Mouse (Mus musculus): Measurements from ENCODE around the gene Gpr37l1. TPM values are rescaled to one million over a fixed set of nuclear protein-coding genes. Genes with fewer than 3 reads are reported as not detected.
"Not testable (repeated sequence)": the region's sequence is repeated elsewhere in the genome, so short reads cannot be mapped to it uniquely, and the experiment has no call there.

The Gpr37l1 gene
- polyA plus RNA-seq, 1 experiment from 2014 or later, result 6.1 TPM

DNA sequence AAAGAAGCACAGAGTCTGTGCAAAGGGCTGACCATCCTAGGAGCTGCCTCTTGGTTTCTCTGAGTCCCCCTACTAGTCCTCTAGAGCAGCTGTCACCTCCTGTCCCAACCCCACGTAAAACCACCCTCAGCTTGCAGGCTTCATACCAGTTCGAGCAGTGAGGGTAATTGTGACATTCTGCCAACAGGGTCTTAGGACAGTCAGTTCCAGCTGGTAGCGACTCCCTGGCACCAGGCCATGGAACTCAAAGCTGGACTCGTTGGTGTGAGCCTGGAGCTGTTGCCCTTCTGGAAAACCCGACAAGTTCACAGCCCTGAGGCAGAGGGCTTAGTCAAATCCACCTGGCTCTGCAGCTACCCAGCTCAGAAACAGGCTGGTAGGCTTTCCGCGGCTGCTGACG lies 41.5 kb downstream of the Gpr37l1 start:
- ATAC-seq, result peak; percentile 38; the same call in 1 of the 2 replicates
- no peak overlapping the region for H3K27ac ChIP-seq (ENCODE audit: low read depth, low read length)
- no peak overlapping the region for H3K9ac ChIP-seq (ENCODE audit: low read depth, low read length)
- H3K4me1 ChIP-seq (ENCODE audit: control insufficient read depth, insufficient read depth, low read depth, low read length), result peaks cover 2% of the 10 kb centered on the region; the same call in 1 of the 2 replicates
- H3K4me2 ChIP-seq (ENCODE audit: low read length), result no peak overlapping the region
- no peak overlapping the region for H3K4me3 ChIP-seq (ENCODE audit: low read length)
- peaks cover 2% of the 10 kb centered on the region; the same call in 1 of the 2 replicates for H3K27me3 ChIP-seq (replicated peaks; ENCODE audit: control insufficient read depth, insufficient read depth, low read length)
- H3K36me3 ChIP-seq (ENCODE audit: control insufficient read depth, insufficient read depth, low read length), result no peaks in the 10 kb centered on the region
- WGBS, result 51% methylated on average over 8 of the region's 8 CpGs
- H3K9me3 ChIP-seq (ENCODE audit: control insufficient read depth, low read length), result no peaks in the 10 kb centered on the region

DNA sequence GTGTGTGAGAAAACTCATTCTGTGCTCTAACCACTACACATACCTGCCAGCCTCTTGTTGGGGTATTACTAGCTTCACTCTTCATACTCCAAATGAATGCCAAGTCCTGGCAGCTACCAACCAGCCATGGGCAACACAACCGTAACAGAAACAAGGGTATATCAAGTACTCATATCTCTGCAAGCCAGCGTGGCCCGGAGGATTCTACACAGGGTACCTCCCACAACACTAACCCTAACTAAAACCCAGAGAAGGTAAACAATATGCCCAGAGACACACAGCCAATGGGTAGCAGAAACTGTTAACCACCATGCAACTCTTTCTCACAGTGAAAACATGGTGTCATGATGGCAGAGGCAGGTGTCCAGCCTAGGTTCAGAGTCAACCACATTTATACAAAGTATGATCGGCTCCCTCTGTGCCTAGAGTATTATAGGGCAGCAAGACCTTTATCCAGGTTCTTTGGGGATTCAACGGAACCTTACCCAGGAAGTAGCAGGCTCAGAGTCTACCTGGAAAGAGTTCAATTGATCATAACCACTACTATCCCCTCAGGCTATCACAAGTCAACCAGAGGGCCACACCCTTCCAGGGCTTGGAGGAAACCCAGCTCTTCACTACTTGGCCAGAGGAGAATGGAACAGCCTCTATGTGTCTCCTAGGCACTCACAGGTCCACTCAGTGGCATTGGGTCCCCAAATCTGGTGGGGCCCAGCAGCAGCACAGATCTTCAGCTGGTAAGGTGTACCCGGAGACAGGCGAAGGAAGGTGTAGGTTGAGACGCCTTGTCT lies 42.7 kb downstream of the Gpr37l1 start:
- no peak for ATAC-seq
- Histone ChIP-seq H3K27ac (ENCODE audit: low read depth, low read length) (no peak overlapping the region), H3K4me1 (ENCODE audit: control insufficient read depth, insufficient read depth, low read depth, low read length) (peaks cover 2% of the 10 kb centered on the region; the same call in 1 of the 2 replicates), H3K36me3 (ENCODE audit: control insufficient read depth, insufficient read depth, low read length) (no peaks in the 10 kb centered on the region), H3K27me3 (replicated peaks; ENCODE audit: control insufficient read depth, insufficient read depth, low read length) (peaks cover 2% of the 10 kb centered on the region; the same call in 1 of the 2 replicates), H3K4me3 (ENCODE audit: low read length) (no peak overlapping the region), H3K9me3 (ENCODE audit: control insufficient read depth, low read length) (no peaks in the 10 kb centered on the region), H3K4me2 (ENCODE audit: low read length) (no peak overlapping the region), H3K9ac (ENCODE audit: low read depth, low read length) (no peak overlapping the region)
- 96% methylated on average over 8 of the region's 8 CpGs for WGBS

DNA sequence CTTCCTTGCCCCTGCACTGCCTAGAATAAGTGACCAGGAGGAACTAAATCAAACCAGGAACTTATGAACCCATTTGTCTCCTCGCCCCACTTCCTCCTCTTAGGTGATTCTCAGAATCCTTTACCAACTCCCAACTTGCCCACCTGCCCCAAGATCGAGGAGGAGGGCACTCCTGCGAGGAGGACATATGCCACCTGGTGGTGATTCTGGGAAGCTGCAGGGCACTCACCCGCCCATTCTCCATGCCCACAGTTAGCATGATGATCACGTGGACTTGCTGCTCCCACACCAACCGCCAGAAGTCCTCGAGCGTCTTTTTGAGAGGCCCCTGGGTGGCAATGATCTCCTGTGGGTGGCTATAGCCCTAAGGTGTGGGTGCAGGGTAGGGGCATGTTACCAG lies 54.8 kb downstream of the Gpr37l1 start:
- H3K4me3 ChIP-seq (ENCODE audit: low read length), result no peak overlapping the region
- no peak overlapping the region for H3K9ac ChIP-seq (ENCODE audit: low read depth, low read length)
- H3K4me1 ChIP-seq (ENCODE audit: control insufficient read depth, insufficient read depth, low read depth, low read length), result no peaks in the 10 kb centered on the region
- WGBS, result 12% methylated on average over 8 of the region's 8 CpGs
- H3K27me3 ChIP-seq (replicated peaks; ENCODE audit: control insufficient read depth, insufficient read depth, low read length), result no peaks in the 10 kb centered on the region
- peak; percentile 10; the same call in 1 of the 2 replicates for ATAC-seq
- no peak overlapping the region for H3K27ac ChIP-seq (ENCODE audit: low read depth, low read length)
- H3K4me2 ChIP-seq (ENCODE audit: low read length), result no peak overlapping the region
- no peaks in the 10 kb centered on the region for H3K9me3 ChIP-seq (ENCODE audit: control insufficient read depth, low read length)
- no peaks in the 10 kb centered on the region for H3K36me3 ChIP-seq (ENCODE audit: control insufficient read depth, insufficient read depth, low read length)

GRCm38 (mm10) chr1:135111271-135111670 lies 56.2 kb downstream of the Gpr37l1 start:
- H3K27ac ChIP-seq (ENCODE audit: low read depth, low read length); H3K4me3 ChIP-seq (ENCODE audit: low read length); H3K27me3 ChIP-seq (replicated peaks; ENCODE audit: control insufficient read depth, insufficient read depth, low read length); H3K4me1 ChIP-seq (ENCODE audit: control insufficient read depth, insufficient read depth, low read depth, low read length); H3K9me3 ChIP-seq (ENCODE audit: control insufficient read depth, low read length); ATAC-seq; H3K9ac ChIP-seq (ENCODE audit: low read depth, low read length); H3K36me3 ChIP-seq (ENCODE audit: control insufficient read depth, insufficient read depth, low read length); H3K4me2 ChIP-seq (ENCODE audit: low read length): not testable (repeated sequence)
- WGBS, result 60% methylated on average over 5 of the region's 5 CpGs

Other genes starting within 250 kb of the Gpr37l1 start
- 12.8 and 13.4 TPM in 2 replicates for gene Ppp1r12b, start 211.7 kb downstream of the Gpr37l1 start, polyA plus RNA-seq (2015; fragmentation: Nextera tagmentation; extraction: Ambion mirVana)
- 12.3 and 13.2 TPM in 2 replicates for gene Ube2t, start 205.1 kb downstream of the Gpr37l1 start, polyA plus RNA-seq (2015; fragmentation: Nextera tagmentation; extraction: Ambion mirVana)
- 1.4 and 1.7 TPM in 2 replicates for gene Lgr6, start 62.4 kb downstream of the Gpr37l1 start, polyA plus RNA-seq (2015; fragmentation: Nextera tagmentation; extraction: Ambion mirVana)
- 0.24 and 0.30 TPM in 2 replicates for gene Ptpn7, start 35.0 kb downstream of the Gpr37l1 start, polyA plus RNA-seq (2015; fragmentation: Nextera tagmentation; extraction: Ambion mirVana)
- gene Arl8a, start 20.9 kb downstream of the Gpr37l1 start, polyA plus RNA-seq (2015; fragmentation: Nextera tagmentation; extraction: Ambion mirVana), result 329 and 392 TPM in 2 replicates
- 0.28 and 0.29 TPM in 2 replicates for gene Elf3, start 90.9 kb upstream of the Gpr37l1 start, polyA plus RNA-seq (2015; fragmentation: Nextera tagmentation; extraction: Ambion mirVana)
- gene Rnpep, start 116.4 kb upstream of the Gpr37l1 start, polyA plus RNA-seq (2015; fragmentation: Nextera tagmentation; extraction: Ambion mirVana), result 94.1 and 105 TPM in 2 replicates
- 166 and 193 TPM in 2 replicates for gene Timm17a, start 146.1 kb upstream of the Gpr37l1 start, polyA plus RNA-seq (2015; fragmentation: Nextera tagmentation; extraction: Ambion mirVana)
- gene Lmod1, start 157.1 kb upstream of the Gpr37l1 start, polyA plus RNA-seq (2015; fragmentation: Nextera tagmentation; extraction: Ambion mirVana), result 0.28 and 0.46 TPM in 2 replicates
- gene Shisa4, start 207.6 kb upstream of the Gpr37l1 start, polyA plus RNA-seq (2015; fragmentation: Nextera tagmentation; extraction: Ambion mirVana), result 130 and 135 TPM in 2 replicates